Comparison of ENCODE assay signal across 8 mouse cellular contexts in the genomic region with DNA sequence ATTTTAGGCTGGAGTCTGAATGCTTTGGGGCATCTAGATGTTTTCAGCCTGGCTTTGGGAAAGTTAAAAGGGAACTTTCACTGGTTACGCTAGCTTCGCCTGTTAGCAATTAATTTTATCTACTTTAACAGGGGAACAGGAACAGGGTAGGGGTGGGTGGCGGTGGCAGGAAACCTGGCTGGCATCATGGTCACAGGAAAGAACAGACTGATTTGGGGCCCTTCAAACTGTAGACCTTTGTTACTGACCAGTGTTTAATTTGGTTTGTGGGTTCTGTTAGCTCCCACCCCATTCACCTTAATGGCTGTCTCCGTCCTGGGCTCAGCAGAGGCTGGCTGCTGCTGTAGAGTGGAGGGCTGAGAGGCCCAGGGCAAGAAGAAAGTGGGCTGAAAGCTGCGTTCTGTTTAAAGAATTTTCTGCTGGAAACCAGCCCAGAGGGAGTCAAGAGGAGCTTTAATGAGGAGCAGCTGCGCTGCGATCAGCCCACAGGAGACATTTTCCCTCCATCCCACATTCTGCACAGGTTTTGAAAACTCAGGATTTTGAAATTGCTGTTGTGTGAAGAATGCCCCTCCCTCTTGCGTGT. TPM values are rescaled to one million over a fixed set of nuclear protein-coding genes. Genes with fewer than 3 reads are reported as not detected.
A peak's percentile ranks its signal among the peaks of the same experiment; 100 is the strongest.
DNase-seq lines count a peak whose midpoint lies in the region; ATAC-seq lines count a peak whose summit lies in the region.

No protein-coding gene starts in this region.

- peak overlapping the region; percentile 79 for H3K27ac ChIP-seq in hindbrain, embryonic 10.5 days
- H3K27ac ChIP-seq in limb, embryonic 10.5 days: peak overlapping the region; percentile 91
- H3K27ac ChIP-seq in stomach, embryonic 15.5 days: peak overlapping the region; percentile 95

- H3K4me3 ChIP-seq in hindbrain, embryonic 10.5 days: no peak overlapping the region
- peak overlapping the region; percentile 5; the same call in 1 of the 2 replicates for H3K4me3 ChIP-seq in limb, embryonic 10.5 days
- H3K4me3 ChIP-seq in stomach, embryonic 15.5 days (replicated peaks): no peak overlapping the region

- WGBS in hindbrain, embryonic 10.5 days: 40% methylated on average over 8 of the region's 8 CpGs
- WGBS in limb, embryonic 10.5 days: 20% methylated on average over 8 of the region's 8 CpGs
- 16% methylated on average over 8 of the region's 8 CpGs for whole genome bisulfite sequencing in stomach, embryonic 15.5 days

- no peak overlapping the region for H3K9ac ChIP-seq in stomach, embryonic 15.5 days

- ATAC-seq in stomach, embryonic 15.5 days (ENCODE audit: insufficient read depth, low FRiP score, low read depth): peak; percentile 63; the same call in 1 of the 2 replicates
- ATAC-seq in inflammation-experienced regulatory T-cells, adult 6 months: no peak

- H3K4me2 ChIP-seq in stomach, embryonic 15.5 days: peak overlapping the region; percentile 42

- peak; percentile 98 for DNase-seq in 3T3-L1 (ENCODE audit: low read depth, low spot score)
- peak; percentile 95 for DNase-seq in adipocyte (ENCODE audit: low spot score)
- DNase-seq in forelimb bud, embryonic 11.5 days (ENCODE audit: low read depth, low spot score): peak; percentile 87
- peak; percentile 36 for DNase-seq in hindbrain, embryonic 10.5 days (ENCODE audit: low spot score)
- peak; percentile 77 for DNase-seq in limb, embryonic 10.5 days (ENCODE audit: low spot score)
- peak; percentile 67 for DNase-seq in mesoderm, embryonic 11.5 days (ENCODE audit: low read depth, low spot score)

- peaks cover 8% of the 10 kb centered on the region; the same call in 1 of the 2 replicates for H3K36me3 ChIP-seq in hindbrain, embryonic 10.5 days
- H3K36me3 ChIP-seq in limb, embryonic 10.5 days: peaks cover 7% of the 10 kb centered on the region; the same call in 1 of the 2 replicates
- no peaks in the 10 kb centered on the region for H3K36me3 ChIP-seq in stomach, embryonic 15.5 days

- H3K27me3 ChIP-seq in hindbrain, embryonic 10.5 days (ENCODE audit: insufficient read depth, poor library complexity, severe bottlenecking): no peaks in the 10 kb centered on the region
- 0 out of 2 replicates have a peak, but pooled peaks cover 3% of the 10 kb centered on the region for H3K27me3 ChIP-seq in limb, embryonic 10.5 days (ENCODE audit: low read depth, poor library complexity, severe bottlenecking)
- H3K27me3 ChIP-seq in stomach, embryonic 15.5 days (replicated peaks): no peaks in the 10 kb centered on the region

- H3K9me3 ChIP-seq in hindbrain, embryonic 10.5 days: no peaks in the 10 kb centered on the region
- H3K9me3 ChIP-seq in limb, embryonic 10.5 days (replicated peaks): no peaks in the 10 kb centered on the region
- H3K9me3 ChIP-seq in stomach, embryonic 15.5 days: no peaks in the 10 kb centered on the region

- peaks cover 41% of the 10 kb centered on the region for H3K4me1 ChIP-seq in hindbrain, embryonic 10.5 days (replicated peaks)
- peaks cover 88% of the 10 kb centered on the region for H3K4me1 ChIP-seq in limb, embryonic 10.5 days
- H3K4me1 ChIP-seq in stomach, embryonic 15.5 days: peaks cover 34% of the 10 kb centered on the region

RNA-seq across cellular contexts. Expression of gene Notch2, which starts 50.0 kb away (rescaled TPM):
- polyA plus RNA-seq in hindbrain, embryonic 10.5 days (2016; fragmentation: Nextera tagmentation; extraction: Ambion mirVana): 15.6 and 18.0 TPM in 2 replicates
- 22.7 and 29.6 TPM in 2 replicates for polyA plus RNA-seq in limb, embryonic 10.5 days (2016; fragmentation: Nextera tagmentation; extraction: Ambion mirVana)
- polyA plus RNA-seq in stomach, embryonic 15.5 days (2015; fragmentation: Nextera tagmentation; extraction: Ambion mirVana): 21.4 and 24.7 TPM in 2 replicates
- polyA plus RNA-seq in inflammation-experienced regulatory T-cells, adult 6 months (2017; shearing (Covaris generic)): 10 to 100 TPM; 13.2 to 20.4 (median 15.1) TPM

Comparison
In these comparisons a context has a peak if more than half of its experiments do, and no peak if none do; other contexts are left out.
1. DNase-seq: peak in every context shown above with its lines; median percentile 98 in 3T3-L1; 95 in adipocyte; 87 in forelimb bud, embryonic 11.5 days; 77 in limb, embryonic 10.5 days; 67 in mesoderm, embryonic 11.5 days; 36 in hindbrain, embryonic 10.5 days.